13 mouse cellular contexts compared by ENCODE assay signal in the genomic region with DNA sequence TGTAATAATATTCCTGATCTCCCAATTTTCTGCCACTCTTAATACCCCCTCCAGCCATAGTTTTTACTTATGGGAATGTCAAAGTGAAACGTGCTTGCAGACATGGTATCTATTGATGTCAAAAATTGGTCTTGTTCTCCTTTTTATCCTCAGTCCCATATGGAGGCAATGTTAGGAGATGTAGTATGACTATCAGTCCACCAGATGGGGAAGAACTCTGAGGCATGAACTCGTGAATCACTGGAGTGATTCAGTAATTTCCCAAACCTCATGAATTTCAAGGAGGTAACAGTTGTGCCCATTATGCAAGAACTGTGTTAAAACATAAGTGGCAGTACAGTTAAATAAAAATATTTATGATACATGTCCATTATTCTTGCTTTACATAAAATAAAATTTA.
"Had no signal": no experiment of that assay in that cellular context is flagged by ENCODE, and none has a peak within 500 bp of the region (broad histone marks: within the 10 kb centered on the region; RNA-seq: fewer than 3 reads in every experiment).

No protein-coding gene starts in this region.

- H3K4me1 ChIP-seq: limb, embryonic 12.5 days; liver, embryonic 13.5 days; midbrain, embryonic 12.5 days; neural tube, embryonic 12.5 days had no signal

- H3K9me3 ChIP-seq: limb, embryonic 12.5 days; liver, embryonic 13.5 days; midbrain, embryonic 12.5 days; neural tube, embryonic 12.5 days had no signal

- H3K36me3 ChIP-seq: limb, embryonic 12.5 days; liver, embryonic 13.5 days; midbrain, embryonic 12.5 days; neural tube, embryonic 12.5 days had no signal

- DNase-seq: kidney, postnatal 10 days; kidney, postnatal 4 days; liver; liver, embryonic 13.5 days; liver, postnatal 0 days; retina, postnatal 1 day; right cerebral cortex, postnatal 4 days; spleen, adult 18-20 months; thymus, adult 2 months; thymus, postnatal 25 days had no signal

- H3K4me2 ChIP-seq: limb, embryonic 12.5 days; liver, embryonic 13.5 days; midbrain, embryonic 12.5 days; neural tube, embryonic 12.5 days had no signal

- ATAC-seq: liver, postnatal 0 days had no signal

- H3K4me3 ChIP-seq: limb, embryonic 12.5 days; liver, embryonic 13.5 days; midbrain, embryonic 12.5 days; neural tube, embryonic 12.5 days had no signal

- H3K9ac ChIP-seq: limb, embryonic 12.5 days; liver, embryonic 13.5 days; liver, postnatal 0 days; midbrain, embryonic 12.5 days; neural tube, embryonic 12.5 days had no signal

- H3K27me3 ChIP-seq: limb, embryonic 12.5 days; liver, embryonic 13.5 days; midbrain, embryonic 12.5 days; neural tube, embryonic 12.5 days had no signal

- H3K27ac ChIP-seq: limb, embryonic 12.5 days; liver, embryonic 13.5 days; midbrain, embryonic 12.5 days; neural tube, embryonic 12.5 days had no signal
